Mouse (Mus musculus) neural tube, embryonic 13.5 days (tissue): ENCODE results near the gene Hoxd10. TPM values are rescaled to one million over a fixed set of nuclear protein-coding genes. Genes with fewer than 3 reads are reported as not detected.

ENCODE experiments used
- ATAC-seq: fragments of 200-750 bp; cut with Nextera tagmentation; 2 replicates; pipeline ENCODE4 v1.8.0; 2017; ENCODE audit warnings: low read depth, mild to moderate bottlenecking, moderate TSS enrichment, moderate library complexity
- H3K27ac ChIP-seq: fragments of 300-500 bp; sonication (generic); replicated peaks from 2 replicates; pipeline ENCODE4 v1.5.1; 2015; ENCODE audit warnings: moderate library complexity, mild to moderate bottlenecking, inconsistent platforms
- H3K27me3 ChIP-seq: fragments of 300-500 bp; sonication (generic); 2 replicates; pipeline ENCODE4 v1.6.1; 2015; ENCODE audit warnings: mild to moderate bottlenecking, inconsistent platforms
- H3K36me3 ChIP-seq: fragments of 300-500 bp; sonication (generic); 2 replicates; pipeline ENCODE4 v1.6.1; 2015; ENCODE audit warnings: mild to moderate bottlenecking, inconsistent platforms
- H3K4me1 ChIP-seq: fragments of 300-500 bp; sonication (generic); replicated peaks from 2 replicates; pipeline ENCODE4 v1.6.1; 2015; ENCODE audit warnings: inconsistent platforms
- H3K4me2 ChIP-seq: fragments of 300-500 bp; sonication (generic); 2 replicates; pipeline ENCODE4 v1.6.1; 2015; ENCODE audit warnings: inconsistent platforms, mild to moderate bottlenecking, moderate library complexity
- H3K4me3 ChIP-seq: fragments of 300-500 bp; sonication (generic); 2 replicates; pipeline ENCODE4 v1.5.1; 2015; ENCODE audit warnings: mild to moderate bottlenecking, inconsistent platforms
- H3K9ac ChIP-seq: fragments of 300-500 bp; sonication (generic); 2 replicates; pipeline ENCODE4 v1.6.1; 2015; ENCODE audit warnings: moderate library complexity, mild to moderate bottlenecking, inconsistent platforms
- H3K9me3 ChIP-seq: fragments of 300-500 bp; sonication (generic); 2 replicates; pipeline ENCODE4 v1.6.1; 2016; ENCODE audit warnings: inconsistent platforms
- microRNA counts: library from miRNA; unstranded; fragments of <30 nt; microRNA quantifications from one replicate; lab custom pipeline; 2016
- microRNA-seq: library from miRNA; unstranded; fragments of <30 nt; microRNA quantifications from one replicate; pipeline ENCODE4, GENCODE M21; 2016
- polyA plus RNA-seq: library from polyadenylated mRNA; unstranded; fragments of >200 nt; fragmentation: Nextera tagmentation; extraction: Ambion mirVana; gene quantifications from 2 replicates; pipeline ENCODE4 v1.2.1, GENCODE M21; 2015

Hoxd10 gene
- polyA plus RNA-seq, 1 experiment from 2014 or later = 132 TPM

DNA sequence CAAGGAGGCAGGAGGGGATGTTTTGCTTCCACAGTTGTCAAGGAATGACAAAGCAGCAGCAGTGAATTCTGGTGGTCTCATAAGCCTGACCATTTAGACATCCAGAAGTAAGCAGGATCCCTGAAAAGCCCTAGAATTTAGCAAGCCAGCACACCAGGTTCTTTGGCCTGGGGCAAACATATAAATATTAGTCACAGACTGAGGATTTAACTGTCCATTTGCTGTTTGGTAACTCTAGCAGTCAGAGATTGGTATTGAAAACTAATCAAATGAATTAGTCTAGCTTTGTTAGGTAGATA lies 50.2 kb downstream of the Hoxd10 start:
- H3K9me3 ChIP-seq = no peaks in the 10 kb centered on the region
- no peak overlapping the region for H3K4me3 ChIP-seq
- peak overlapping the region; percentile 99 for H3K27ac ChIP-seq
- 0 out of 2 replicates have a peak overlapping the region, but pooled peaks have one; percentile 18 for H3K4me2 ChIP-seq
- peaks cover 23% of the 10 kb centered on the region for H3K36me3 ChIP-seq
- H3K9ac ChIP-seq = 0 out of 2 replicates have a peak overlapping the region, but pooled peaks have one; percentile 86
- ATAC-seq = no peak
- H3K4me1 ChIP-seq = peaks cover 90% of the 10 kb centered on the region
- H3K27me3 ChIP-seq = no peaks in the 10 kb centered on the region

MicroRNA genes within 50 kb of the gene (microRNA counts, 519-probe panel; counts per million panel counts)
- 5,942 counts per million, percentile 96 among the panel's probes with 10 or more counts for microRNA mmu-miR-10b (lab: Ali Mortazavi, UCI)

Small RNAs within 50 kb of the gene (microRNA-seq; reads per million reads assigned to microRNA genes)
- gene Gm44463 (not detected), gene Mir10b (174,672 reads per million, percentile 100 among the genes with 10 or more reads in this experiment)

Other genes with a start within 250 kb of the Hoxd10 start
- gene Lnpk, start 112.5 kb upstream of the Hoxd10 start, polyA plus RNA-seq = 45.0 and 46.8 TPM in 2 replicates
- gene Evx2, start 32.4 kb upstream of the Hoxd10 start, polyA plus RNA-seq = 0.43 and 0.67 TPM in 2 replicates
- gene Hoxd13, start 23.6 kb upstream of the Hoxd10 start, polyA plus RNA-seq = 0.10 and 0.19 TPM in 2 replicates
- gene Hoxd12, start 16.9 kb upstream of the Hoxd10 start, polyA plus RNA-seq = 0.50 and 1.7 TPM in 2 replicates
- gene Hoxd11, start 12.4 kb upstream of the Hoxd10 start, polyA plus RNA-seq = 4.0 and 6.5 TPM in 2 replicates
- 27.7 and 42.7 TPM in 2 replicates for gene Hoxd9, start 5.8 kb downstream of the Hoxd10 start, polyA plus RNA-seq
- 17.4 and 22.8 TPM in 2 replicates for gene Hoxd8, start 12.7 kb downstream of the Hoxd10 start, polyA plus RNA-seq
- gene Hoxd3, start 20.0 kb downstream of the Hoxd10 start, polyA plus RNA-seq = 24.2 and 33.8 TPM in 2 replicates
- 6.9 and 7.2 TPM in 2 replicates for gene Hoxd4, start 20.0 kb downstream of the Hoxd10 start, polyA plus RNA-seq
- gene Gm28230, start 34.8 kb downstream of the Hoxd10 start, polyA plus RNA-seq = 2.2 and 2.4 TPM in 2 replicates
- 6.4 and 9.0 TPM in 2 replicates for gene Hoxd1, start 71.1 kb downstream of the Hoxd10 start, polyA plus RNA-seq
- gene Mtx2, start 133.9 kb downstream of the Hoxd10 start, polyA plus RNA-seq = 156 and 166 TPM in 2 replicates